20 mouse cellular contexts compared by ENCODE assay signal in the genomic region with DNA sequence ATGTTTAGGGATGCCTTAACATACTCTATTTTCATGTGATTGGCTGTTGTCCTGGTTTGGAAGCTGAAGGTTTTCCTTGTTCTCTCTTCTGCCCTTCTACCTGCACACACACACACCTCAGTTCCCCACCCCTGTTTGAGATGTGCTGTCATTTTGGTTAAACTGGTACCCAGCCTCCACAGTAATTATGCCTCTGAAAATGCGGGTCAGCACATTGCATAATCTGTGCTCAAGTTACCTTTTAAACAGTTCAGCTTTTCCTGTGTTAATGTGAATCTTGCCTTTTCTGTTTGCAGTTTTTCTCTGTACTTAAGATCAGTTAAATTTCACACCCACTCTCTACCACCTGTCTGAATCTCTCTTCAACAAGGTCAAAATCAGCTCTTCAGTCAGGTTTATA.
A peak's percentile ranks its signal among the peaks of the same experiment; 100 is the strongest.
DNase-seq lines count a peak whose midpoint lies in the region; ATAC-seq and TF ChIP-seq lines count a peak whose summit lies in the region.
"Had no signal": no experiment of that assay in that cellular context is flagged by ENCODE, and none has a peak within 500 bp of the region (broad histone marks: within the 10 kb centered on the region; RNA-seq: fewer than 3 reads in every experiment).

No protein-coding gene starts in this region.

- no peak overlapping the region for H3K4me3 ChIP-seq in embryonic facial prominence, embryonic 14.5 days (ENCODE audit: low read depth, low read length)
- no peak overlapping the region for H3K4me3 ChIP-seq in embryonic facial prominence, embryonic 10.5 days
- H3K4me3 ChIP-seq in kidney, adult 2 months (ENCODE audit: insufficient read depth, low read depth, low read length), result no peak overlapping the region
- H3K4me3 ChIP-seq in liver, adult 2 months (ENCODE audit: insufficient read depth, low read depth, low read length), result no peak overlapping the region
- H3K4me3 ChIP-seq: embryonic facial prominence, embryonic 15.5 days; erythroblast, embryonic 14.5 days; forebrain, embryonic 10.5 days; gastrocnemius, adult 2 months; hindbrain, embryonic 10.5 days had no signal

- no peak overlapping the region for H3K27ac ChIP-seq in embryonic facial prominence, embryonic 14.5 days (replicated peaks; ENCODE audit: low read depth, low read length)
- H3K27ac ChIP-seq in embryonic facial prominence, embryonic 10.5 days (replicated peaks), result no peak overlapping the region
- peak overlapping the region; percentile 82 for H3K27ac ChIP-seq in kidney, adult 2 months (ENCODE audit: insufficient read depth, low read depth, low read length)
- no peak overlapping the region for H3K27ac ChIP-seq in liver, adult 2 months (replicated peaks; ENCODE audit: insufficient read depth, low read depth, low read length)
- H3K27ac ChIP-seq: embryonic facial prominence, embryonic 15.5 days; forebrain, embryonic 10.5 days; gastrocnemius, adult 2 months; hindbrain, embryonic 10.5 days; hindbrain, embryonic 14.5 days had no signal

- 0 out of 2 replicates have a peak, but pooled peaks cover 6% of the 10 kb centered on the region for H3K4me1 ChIP-seq in embryonic facial prominence, embryonic 14.5 days (ENCODE audit: control insufficient read depth, insufficient read depth, low read length)
- H3K4me1 ChIP-seq in embryonic facial prominence, embryonic 10.5 days, result peaks cover 4% of the 10 kb centered on the region; the same call in 1 of the 2 replicates
- H3K4me1 ChIP-seq in kidney, adult 2 months (ENCODE audit: control insufficient read depth, insufficient read depth, low read length), result peaks cover 14% of the 10 kb centered on the region
- peaks cover 13% of the 10 kb centered on the region for H3K4me1 ChIP-seq in liver, adult 2 months (ENCODE audit: control insufficient read depth, insufficient read depth, low read length)
- H3K4me1 ChIP-seq: forebrain, embryonic 10.5 days; hindbrain, embryonic 10.5 days had no signal

- no peak for TF ChIP-seq CTCF in kidney, adult 2 months (conservative IDR thresholded peaks at IDR 0.05; ENCODE audit: insufficient read depth, insufficient read length, low read depth, low read length)
- no peak for TF ChIP-seq CTCF in liver, adult 2 months (IDR thresholded peaks at IDR 0.05; ENCODE audit: low read depth, low read length)

- H3K27me3 ChIP-seq in embryonic facial prominence, embryonic 14.5 days (replicated peaks; ENCODE audit: control insufficient read depth, insufficient read depth, low read length), result no peaks in the 10 kb centered on the region
- no peaks in the 10 kb centered on the region for H3K27me3 ChIP-seq in embryonic facial prominence, embryonic 10.5 days (replicated peaks; ENCODE audit: low read depth, poor library complexity, severe bottlenecking)
- H3K27me3 ChIP-seq in kidney, adult 2 months (replicated peaks; ENCODE audit: control insufficient read depth, insufficient read depth, low read length), result no peaks in the 10 kb centered on the region
- H3K27me3 ChIP-seq in liver, adult 2 months (ENCODE audit: control insufficient read depth, insufficient read depth, low read length), result no peaks in the 10 kb centered on the region
- H3K27me3 ChIP-seq: embryonic facial prominence, embryonic 15.5 days had no signal

- H3K9me3 ChIP-seq in embryonic facial prominence, embryonic 14.5 days (ENCODE audit: control insufficient read depth, low read length), result no peaks in the 10 kb centered on the region
- peaks cover 6% of the 10 kb centered on the region; the same call in 1 of the 2 replicates for H3K9me3 ChIP-seq in embryonic facial prominence, embryonic 10.5 days
- H3K9me3 ChIP-seq: embryonic facial prominence, embryonic 15.5 days had no signal

- peaks cover 5% of the 10 kb centered on the region; the same call in 1 of the 2 replicates for H3K36me3 ChIP-seq in embryonic facial prominence, embryonic 14.5 days (ENCODE audit: control insufficient read depth, insufficient read depth, low read length)
- H3K36me3 ChIP-seq in embryonic facial prominence, embryonic 10.5 days (replicated peaks), result peaks cover 19% of the 10 kb centered on the region
- H3K36me3 ChIP-seq in kidney, adult 2 months (ENCODE audit: control insufficient read depth, insufficient read depth, low read length), result no peaks in the 10 kb centered on the region; the same call in 1 of the 2 replicates
- no peaks in the 10 kb centered on the region for H3K36me3 ChIP-seq in liver, adult 2 months (ENCODE audit: control insufficient read depth, insufficient read depth, low read length)

- H3K79me2 ChIP-seq in liver, adult 2 months (ENCODE audit: control insufficient read depth, insufficient read depth, low read length), result peaks cover 14% of the 10 kb centered on the region

- DNase-seq in embryonic facial prominence, embryonic 14.5 days (ENCODE audit: low spot score), result peak; percentile 26
- DNase-seq in embryonic facial prominence, embryonic 10.5 days (ENCODE audit: low spot score), result no peak
- peak; percentile 86 for DNase-seq in kidney, adult 2 months
- DNase-seq in kidney, adult 18-20 months, result no peak
- peak; percentile 66 for DNase-seq in liver, adult 2 months (ENCODE audit: extremely low read depth, low read depth, low spot score)
- DNase-seq in liver, result no peak
- peak; percentile 48 to 57 for DNase-seq in kidney, postnatal 25 days
- DNase-seq: adrenal gland, postnatal 10 days; cerebellum, adult 11-12 months; cerebellum, adult 9-10 months; cerebellum, postnatal 25 days; gastrocnemius, adult 2 months; gastrocnemius, postnatal 25 days; heart, postnatal 10 days had no signal

- H3K4me2 ChIP-seq in embryonic facial prominence, embryonic 14.5 days (ENCODE audit: low read depth, low read length), result no peak overlapping the region
- H3K4me2 ChIP-seq: embryonic facial prominence, embryonic 15.5 days; hindbrain, embryonic 14.5 days had no signal

- no peak for TF ChIP-seq POLR2A in kidney, adult 2 months (IDR thresholded peaks at IDR 0.05; ENCODE audit: low read depth, low read length)
- TF ChIP-seq POLR2A in liver, adult 2 months (IDR thresholded peaks at IDR 0.05; ENCODE audit: extremely low read depth, insufficient read depth, low read length), result no peak

- WGBS in embryonic facial prominence, embryonic 14.5 days, result 50% methylated on average over 1 of the region's 1 CpGs
- WGBS in embryonic facial prominence, embryonic 10.5 days, result 71% methylated on average over 1 of the region's 1 CpGs
- WGBS in kidney, adult 2 months, result 38% methylated on average over 1 of the region's 1 CpGs
- WGBS in liver, adult 2 months, result 16% methylated on average over 1 of the region's 1 CpGs

- no peak overlapping the region for H3K9ac ChIP-seq in embryonic facial prominence, embryonic 14.5 days (ENCODE audit: low read depth, low read length)
- no peak overlapping the region for H3K9ac ChIP-seq in liver, adult 2 months (ENCODE audit: low read depth, low read length)
- H3K9ac ChIP-seq: embryonic facial prominence, embryonic 15.5 days; hindbrain, embryonic 14.5 days had no signal

- ATAC-seq in embryonic facial prominence, embryonic 14.5 days (ENCODE audit: low read depth), result no peak
- ATAC-seq: forebrain, embryonic 14.5 days had no signal

Comparison
In these comparisons a context has a peak if more than half of its experiments do, and no peak if none do; other contexts are left out.
1. DNase-seq: peak in embryonic facial prominence, embryonic 14.5 days (single experiment), kidney, adult 2 months (single experiment), liver, adult 2 months (single experiment) and kidney, postnatal 25 days (2 of 2); none in embryonic facial prominence, embryonic 10.5 days (single experiment), kidney, adult 18-20 months (single experiment) and liver (single experiment).